7 mouse cellular contexts compared by ENCODE assay signal in the genomic region with DNA sequence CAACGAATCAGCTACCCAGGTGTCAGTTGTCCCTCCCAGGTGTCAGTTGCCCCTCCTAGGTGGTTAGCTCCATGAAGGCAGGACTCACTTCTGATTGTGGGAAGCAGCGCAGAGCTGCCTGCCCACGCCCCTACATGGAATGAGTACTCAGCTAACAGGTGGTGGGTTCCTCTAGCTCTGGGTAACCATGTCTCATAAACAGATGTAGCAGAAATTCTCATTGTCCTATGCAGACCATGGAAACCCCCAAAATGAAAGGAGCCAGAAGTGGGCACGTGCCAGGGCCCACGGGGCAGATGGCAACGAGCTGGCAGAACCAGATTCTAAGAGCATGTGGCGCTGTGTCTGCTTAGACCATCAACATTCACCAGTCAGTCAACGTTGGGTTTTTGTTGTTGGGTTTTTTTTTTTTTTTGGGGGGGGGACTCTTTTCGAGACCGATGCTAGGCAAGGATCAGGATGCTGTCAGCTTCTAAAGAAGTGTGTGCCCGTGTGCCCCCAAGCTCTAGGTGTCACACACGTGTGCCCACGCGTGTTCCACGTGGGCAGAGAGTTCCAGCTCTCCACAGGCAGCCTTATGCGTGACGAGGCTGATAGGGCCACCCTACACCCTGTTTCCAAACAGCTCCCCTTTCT. TPM values are rescaled to one million over a fixed set of nuclear protein-coding genes. Genes with fewer than 3 reads are reported as not detected.
A peak's percentile ranks its signal among the peaks of the same experiment; 100 is the strongest.
DNase-seq lines count a peak whose midpoint lies in the region; ATAC-seq lines count a peak whose summit lies in the region.

No protein-coding gene starts in this region.

- H3K27ac ChIP-seq in intestine, embryonic 16.5 days (ENCODE audit: low read length), result peak overlapping the region; percentile 48
- H3K27ac ChIP-seq in midbrain, embryonic 11.5 days (ENCODE audit: low read depth, low read length), result peak overlapping the region; percentile 64

- peak; percentile 34 for DNase-seq in retina, postnatal 1 day
- no peak for DNase-seq in retina, embryonic 14.5 days (ENCODE audit: low spot score)
- peak; percentile 42 to 45 for DNase-seq in cerebellum, postnatal 25 days
- DNase-seq in midbrain, embryonic 11.5 days (ENCODE audit: low spot score, missing footprints), result peak; percentile 91
- no peak for DNase-seq in yolk sac, embryonic 10.5 days (ENCODE audit: low spot score)
- no peak for DNase-seq in lung, postnatal 36 days

- peaks cover 12% of the 10 kb centered on the region for H3K27me3 ChIP-seq in intestine, embryonic 16.5 days (replicated peaks; ENCODE audit: control insufficient read depth, insufficient read depth, low read length)
- H3K27me3 ChIP-seq in midbrain, embryonic 11.5 days (ENCODE audit: control insufficient read depth, insufficient read depth, low read length), result peaks cover 3% of the 10 kb centered on the region

- peak overlapping the region; percentile 91 for H3K4me2 ChIP-seq in intestine, embryonic 16.5 days (ENCODE audit: low read depth, low read length)
- peak overlapping the region; percentile 68 for H3K4me2 ChIP-seq in midbrain, embryonic 11.5 days

- H3K4me3 ChIP-seq in intestine, embryonic 16.5 days (ENCODE audit: low read length), result peak overlapping the region; percentile 49
- H3K4me3 ChIP-seq in midbrain, embryonic 11.5 days (ENCODE audit: low read depth, low read length), result peak overlapping the region; percentile 36

- peak; percentile 19; the same call in 1 of the 2 replicates for ATAC-seq in intestine, embryonic 16.5 days
- no peak for ATAC-seq in midbrain, embryonic 11.5 days (ENCODE audit: low FRiP score)

- H3K9ac ChIP-seq in intestine, embryonic 16.5 days (ENCODE audit: low read depth, low read length), result peak overlapping the region; percentile 60
- peak overlapping the region; percentile 70 for H3K9ac ChIP-seq in midbrain, embryonic 11.5 days (ENCODE audit: low read length)

- no peaks in the 10 kb centered on the region for H3K9me3 ChIP-seq in intestine, embryonic 16.5 days (ENCODE audit: control insufficient read depth, low read length)
- no peaks in the 10 kb centered on the region for H3K9me3 ChIP-seq in midbrain, embryonic 11.5 days (ENCODE audit: control insufficient read depth, low read length)

- no peaks in the 10 kb centered on the region for H3K36me3 ChIP-seq in intestine, embryonic 16.5 days (ENCODE audit: control insufficient read depth, insufficient read depth, low read length)
- no peaks in the 10 kb centered on the region for H3K36me3 ChIP-seq in midbrain, embryonic 11.5 days (ENCODE audit: control insufficient read depth, insufficient read depth, low read length)

- peaks cover 13% of the 10 kb centered on the region for H3K4me1 ChIP-seq in intestine, embryonic 16.5 days (ENCODE audit: control insufficient read depth, insufficient read depth, low read length)
- peaks cover 18% of the 10 kb centered on the region for H3K4me1 ChIP-seq in midbrain, embryonic 11.5 days (ENCODE audit: control insufficient read depth, insufficient read depth, low read length)

- WGBS in intestine, embryonic 16.5 days, result 3% methylated on average over 17 of the region's 17 CpGs
- 7% methylated on average over 17 of the region's 17 CpGs for WGBS in midbrain, embryonic 11.5 days

RNA-seq across cellular contexts. Expression of gene Asic1, which starts 6.1 kb away (rescaled TPM):
- polyA plus RNA-seq in intestine, embryonic 16.5 days (2015; fragmentation: Nextera tagmentation; extraction: Ambion mirVana), result 1.7 and 2.0 TPM in 2 replicates
- polyA plus RNA-seq in midbrain, embryonic 11.5 days (2014; fragmentation: Nextera tagmentation; extraction: Ambion mirVana), result 10.5 and 11.4 TPM in 2 replicates

RNA-seq across cellular contexts. Expression of gene Racgap1, which starts 12.6 kb away (rescaled TPM):
- 97.1 and 104 TPM in 2 replicates for polyA plus RNA-seq in intestine, embryonic 16.5 days (2015; fragmentation: Nextera tagmentation; extraction: Ambion mirVana)
- polyA plus RNA-seq in midbrain, embryonic 11.5 days (2014; fragmentation: Nextera tagmentation; extraction: Ambion mirVana), result 214 and 230 TPM in 2 replicates

RNA-seq across cellular contexts. Expression of gene Smarcd1, which starts 37.8 kb away (rescaled TPM):
- polyA plus RNA-seq in intestine, embryonic 16.5 days (2015; fragmentation: Nextera tagmentation; extraction: Ambion mirVana), result 19.3 and 20.9 TPM in 2 replicates
- polyA plus RNA-seq in midbrain, embryonic 11.5 days (2014; fragmentation: Nextera tagmentation; extraction: Ambion mirVana), result 111 and 113 TPM in 2 replicates

RNA-seq across cellular contexts. Expression of gene Gm17349, which starts 41.2 kb away (rescaled TPM):
- polyA plus RNA-seq in intestine, embryonic 16.5 days (2015; fragmentation: Nextera tagmentation; extraction: Ambion mirVana), result not detected in 2 replicates
- polyA plus RNA-seq in midbrain, embryonic 11.5 days (2014; fragmentation: Nextera tagmentation; extraction: Ambion mirVana), result not detected in 2 replicates

RNA-seq across cellular contexts. Expression of gene Gpd1, which starts 53.2 kb away (rescaled TPM):
- 33.0 and 47.4 TPM in 2 replicates for polyA plus RNA-seq in intestine, embryonic 16.5 days (2015; fragmentation: Nextera tagmentation; extraction: Ambion mirVana)
- 0.14 and 0.18 TPM in 2 replicates for polyA plus RNA-seq in midbrain, embryonic 11.5 days (2014; fragmentation: Nextera tagmentation; extraction: Ambion mirVana)

Comparison
In these comparisons a context has a peak if more than half of its experiments do, and no peak if none do; other contexts are left out.
1. DNase-seq: peak in retina, postnatal 1 day (single experiment), cerebellum, postnatal 25 days (2 of 2) and midbrain, embryonic 11.5 days (single experiment); none in retina, embryonic 14.5 days (single experiment), yolk sac, embryonic 10.5 days (single experiment) and lung, postnatal 36 days (single experiment).